Mouse (Mus musculus) adrenal gland, adult 8-10 months (tissue): ENCODE measurements around the gene Dab2ip. TPM values are rescaled to one million over a fixed set of nuclear protein-coding genes. Genes with fewer than 3 reads are reported as not detected.

Experiments
- DNase-seq: peaks from one replicate; pipeline ENCODE4 v3.0.0; 2022
- total RNA-seq, 4 experiments: library from RNA; stranded (reverse); gene quantifications; 2 replicates each; pipeline ENCODE4 v1.2.4; 2022

Gene Dab2ip
- total RNA-seq, 4 experiments from 2014 or later, result 84.5 to 95.8 (median 90.0) TPM

DNA sequence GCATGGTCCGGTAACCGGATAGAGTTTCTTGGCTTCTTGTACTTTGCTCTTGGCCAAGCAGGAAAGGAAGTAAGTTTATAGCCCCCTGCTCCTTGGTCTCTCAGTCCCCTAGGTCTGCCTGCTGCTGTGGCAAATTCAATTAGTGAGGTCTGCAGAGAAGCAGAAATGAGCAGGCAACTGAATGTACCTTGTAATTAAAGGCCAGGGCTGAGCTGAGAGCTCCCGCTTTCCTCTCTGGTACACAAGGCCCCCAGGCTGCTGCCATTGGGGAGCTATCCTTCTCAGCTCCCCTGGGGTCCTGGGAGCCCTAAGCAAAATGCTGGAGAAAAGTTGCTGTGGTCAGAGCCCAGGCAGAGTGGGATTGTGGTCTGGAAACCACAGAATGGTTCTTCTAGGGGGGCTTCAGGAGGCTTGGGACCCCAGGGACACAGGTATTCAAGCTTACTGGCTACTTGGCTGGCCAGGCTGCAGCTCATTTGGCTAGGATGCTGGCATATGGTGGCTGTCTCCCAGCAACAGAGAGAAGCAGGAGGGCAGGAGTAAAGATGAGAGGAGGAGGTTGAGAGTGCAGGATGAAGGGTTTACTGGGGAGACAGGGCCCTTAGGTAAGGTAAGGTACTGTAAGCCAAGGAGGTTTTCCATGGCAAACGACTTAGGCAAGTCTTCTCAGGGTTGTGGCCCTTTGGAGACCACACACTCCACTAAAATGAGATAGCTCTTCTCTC, 922 bp downstream of the Dab2ip start:
- DNase-seq, result no peak

DNA sequence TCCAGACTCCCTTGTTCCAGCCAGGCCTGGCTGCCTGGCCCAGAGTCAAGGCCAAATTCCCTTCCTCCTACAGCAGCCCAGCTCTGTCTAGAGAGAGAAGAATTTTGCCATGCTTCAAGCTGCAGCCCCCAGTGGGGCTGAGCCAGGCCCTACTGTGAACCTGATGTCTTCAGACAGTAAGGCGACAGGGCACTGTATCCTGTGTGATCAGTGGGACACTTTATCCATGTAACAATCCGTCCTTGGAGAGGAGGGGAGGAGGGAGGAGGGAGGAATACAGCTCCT, 1.4 kb downstream of the Dab2ip start:
- no peak for DNase-seq

DNA sequence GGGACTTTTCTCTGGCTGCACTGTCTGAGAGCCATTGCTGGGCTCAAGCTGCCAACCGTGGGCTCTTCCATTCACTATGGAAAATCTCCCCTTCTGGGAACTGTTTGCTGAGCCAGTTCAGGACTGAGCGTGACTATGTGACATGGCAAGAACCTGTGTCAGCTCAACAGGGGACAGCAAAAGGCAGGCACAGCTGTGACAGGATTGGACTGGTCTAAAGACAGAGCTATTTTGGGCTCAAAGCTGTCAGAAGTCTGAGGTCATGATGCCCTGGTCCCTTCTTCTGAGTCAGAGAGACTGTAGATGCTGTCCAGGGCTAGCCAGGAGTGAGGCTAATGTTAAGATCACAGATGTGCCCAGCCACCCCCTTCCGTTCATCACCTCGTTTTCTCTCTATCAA, 5.7 kb downstream of the Dab2ip start:
- no peak for DNase-seq

DNA sequence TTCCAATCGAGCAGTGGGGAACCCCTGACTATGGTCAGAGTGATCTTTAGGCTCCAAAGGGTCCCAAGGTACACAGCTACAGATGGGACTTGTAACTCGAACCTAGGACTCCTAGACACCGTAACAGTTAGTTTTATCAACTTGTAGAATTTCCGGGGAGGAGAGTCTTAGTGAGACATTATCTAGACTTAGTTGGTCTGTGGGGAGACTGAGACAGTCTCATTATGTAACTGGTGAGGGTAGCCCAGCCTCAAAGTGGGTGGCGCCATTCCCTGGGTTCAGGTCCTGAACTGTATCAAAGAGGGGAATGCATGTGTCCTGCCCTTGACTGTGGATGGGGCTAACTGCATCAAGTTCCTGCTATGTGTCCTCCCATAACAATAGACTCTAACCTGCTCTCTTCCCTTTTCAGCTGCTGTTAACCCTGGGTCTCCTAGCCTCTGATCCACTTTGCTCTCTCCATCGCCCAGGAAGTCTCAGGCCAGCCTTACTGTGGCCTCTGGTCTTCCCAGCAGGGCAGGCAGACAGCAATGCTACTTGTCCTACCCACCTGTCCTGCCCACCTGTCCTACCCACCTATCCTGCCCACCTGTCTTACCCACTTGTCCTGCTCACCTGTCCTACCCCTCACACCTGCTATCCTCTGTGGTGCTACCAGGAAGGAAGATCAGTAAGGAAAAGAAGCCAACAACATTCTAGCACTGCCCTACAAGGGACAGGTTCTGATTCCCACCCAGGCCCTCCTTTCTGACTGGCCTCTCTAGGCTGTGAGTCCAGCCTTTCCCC, 7.2 kb downstream of the Dab2ip start:
- DNase-seq, result no peak

DNA sequence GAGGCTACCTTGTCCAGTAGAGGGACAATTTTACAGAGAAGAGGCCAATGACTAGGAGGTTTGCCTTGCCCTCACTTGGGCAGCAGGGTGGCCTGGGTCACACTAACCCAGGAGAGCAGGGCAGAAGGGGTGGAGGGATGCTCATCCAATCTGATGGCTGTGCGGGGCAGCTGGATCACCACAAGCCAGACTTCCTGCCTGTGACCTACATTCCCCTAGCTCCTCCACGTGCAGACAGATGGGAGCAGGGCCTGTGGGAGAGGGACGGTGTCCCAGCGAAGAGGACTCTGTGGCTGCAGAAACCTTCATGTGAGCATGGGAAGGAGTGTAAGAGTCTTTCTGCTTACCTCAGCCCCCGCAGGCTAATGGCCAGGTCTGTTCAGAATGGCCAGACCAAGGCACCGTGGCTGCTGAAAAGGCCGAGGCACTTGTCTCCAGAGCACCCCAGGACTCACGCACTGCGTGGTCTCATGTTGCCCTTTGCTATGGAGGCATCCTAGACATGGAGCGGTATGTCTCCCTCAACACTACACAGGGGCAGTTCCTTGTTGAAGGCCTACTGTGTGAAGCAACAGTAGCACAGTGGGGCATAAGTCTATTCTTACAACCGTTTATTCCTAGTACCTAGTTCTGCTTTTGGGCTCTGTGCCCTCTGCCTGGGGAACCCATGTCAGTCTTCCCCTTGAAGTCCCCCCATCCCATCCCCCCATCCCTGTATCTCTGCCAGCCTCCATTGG, 9.1 kb downstream of the Dab2ip start:
- DNase-seq, result no peak

DNA sequence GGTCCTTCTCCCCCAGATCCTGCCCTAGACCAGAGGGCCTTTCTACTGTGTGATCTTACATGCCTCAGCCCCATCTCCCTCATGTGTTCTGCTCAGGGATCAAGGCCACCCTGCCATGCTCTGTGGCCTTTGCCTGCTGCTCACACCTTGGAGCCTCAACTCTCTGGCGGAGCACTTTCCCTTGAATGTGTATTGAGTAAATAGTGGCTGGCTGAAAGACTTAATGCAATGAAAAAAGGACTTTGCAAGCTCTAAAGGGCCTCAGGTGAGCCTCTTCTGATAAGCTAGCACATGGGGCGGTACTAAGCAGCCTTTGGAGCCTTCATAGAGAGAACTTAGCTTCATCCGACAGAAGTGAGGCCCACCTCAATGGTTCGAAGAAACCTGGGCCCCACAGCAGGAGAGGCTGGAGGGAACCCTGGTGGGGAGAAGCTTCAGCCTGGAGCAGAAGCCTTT, 9.7 kb downstream of the Dab2ip start:
- no peak for DNase-seq

DNA sequence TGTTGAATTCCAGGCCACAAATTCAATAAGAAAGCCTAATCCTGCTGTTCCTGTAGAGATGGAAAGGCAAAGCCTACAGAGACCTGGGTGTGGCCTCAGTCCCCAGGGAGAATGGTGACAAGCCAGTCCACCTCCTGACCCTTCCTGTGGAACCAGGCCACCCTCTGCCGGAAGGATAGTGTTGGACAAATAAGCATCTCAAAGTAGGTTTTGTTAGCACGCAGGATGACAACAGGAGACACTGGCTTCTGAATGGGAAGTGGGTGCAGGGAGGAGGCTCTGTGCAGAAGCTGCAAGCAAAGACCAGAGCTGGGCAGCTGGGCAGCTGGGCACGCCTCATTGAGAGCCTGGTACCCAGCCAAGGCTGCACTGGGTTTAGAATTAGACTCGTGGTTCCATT, 12.7 kb downstream of the Dab2ip start:
- no peak for DNase-seq

DNA sequence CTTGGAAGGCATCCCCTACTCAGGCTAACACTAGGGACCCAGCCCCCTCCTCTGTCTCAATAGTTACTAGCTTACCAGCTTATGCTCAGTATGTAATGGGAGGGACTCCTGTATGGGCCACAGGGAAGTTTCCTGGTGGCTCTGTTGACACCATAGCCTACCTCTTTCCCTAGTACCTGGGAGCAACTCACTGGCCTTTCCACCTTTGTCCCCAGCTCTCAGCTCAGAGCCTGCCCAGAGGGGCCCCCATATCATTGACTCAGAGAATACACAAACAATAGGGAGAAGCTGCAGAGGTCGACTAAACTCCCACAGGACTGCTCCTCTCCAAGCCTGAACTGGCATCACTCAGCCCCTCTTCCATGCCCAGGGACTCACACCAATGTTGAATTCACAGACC, 16.6 kb downstream of the Dab2ip start:
- no peak for DNase-seq

DNA sequence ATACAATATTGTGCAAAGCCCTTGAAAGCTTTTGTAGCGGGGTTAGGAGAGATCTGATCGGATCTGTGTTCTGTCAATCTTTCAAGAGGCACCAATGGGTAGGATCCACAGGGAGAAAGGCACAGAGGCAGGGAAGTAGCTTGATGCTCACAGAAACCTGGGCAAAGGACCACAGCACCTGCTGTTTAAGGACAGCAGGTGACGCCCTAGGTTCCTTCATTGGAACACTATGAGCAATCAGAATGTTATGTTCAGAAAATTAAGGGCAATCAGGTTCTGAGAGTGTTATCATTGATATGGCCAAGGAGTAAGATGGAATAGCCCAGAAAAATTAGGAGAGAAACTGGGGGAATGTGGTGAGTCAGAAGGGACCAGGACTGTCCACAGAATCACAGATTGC, 18.6 kb downstream of the Dab2ip start:
- DNase-seq, result no peak

DNA sequence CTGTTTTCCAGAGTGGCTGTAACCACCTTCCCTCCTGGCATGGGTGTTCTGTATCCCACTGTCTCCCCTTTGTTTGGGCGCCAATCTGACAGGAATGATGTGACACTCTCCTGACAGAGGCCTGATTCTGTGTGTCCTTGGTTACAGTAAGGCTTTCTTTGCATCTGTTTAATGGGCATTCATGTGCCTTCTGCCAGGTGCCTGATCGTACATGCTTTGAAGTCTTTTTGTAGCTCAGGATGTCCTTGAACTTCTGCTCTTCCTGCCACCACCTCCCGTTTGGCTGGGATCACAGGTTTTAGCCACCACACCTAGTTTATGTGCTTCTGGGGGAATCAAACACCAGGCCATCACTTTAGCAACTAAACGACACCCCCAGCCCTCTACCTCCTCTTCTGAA, 22.0 kb downstream of the Dab2ip start:
- no peak for DNase-seq

DNA sequence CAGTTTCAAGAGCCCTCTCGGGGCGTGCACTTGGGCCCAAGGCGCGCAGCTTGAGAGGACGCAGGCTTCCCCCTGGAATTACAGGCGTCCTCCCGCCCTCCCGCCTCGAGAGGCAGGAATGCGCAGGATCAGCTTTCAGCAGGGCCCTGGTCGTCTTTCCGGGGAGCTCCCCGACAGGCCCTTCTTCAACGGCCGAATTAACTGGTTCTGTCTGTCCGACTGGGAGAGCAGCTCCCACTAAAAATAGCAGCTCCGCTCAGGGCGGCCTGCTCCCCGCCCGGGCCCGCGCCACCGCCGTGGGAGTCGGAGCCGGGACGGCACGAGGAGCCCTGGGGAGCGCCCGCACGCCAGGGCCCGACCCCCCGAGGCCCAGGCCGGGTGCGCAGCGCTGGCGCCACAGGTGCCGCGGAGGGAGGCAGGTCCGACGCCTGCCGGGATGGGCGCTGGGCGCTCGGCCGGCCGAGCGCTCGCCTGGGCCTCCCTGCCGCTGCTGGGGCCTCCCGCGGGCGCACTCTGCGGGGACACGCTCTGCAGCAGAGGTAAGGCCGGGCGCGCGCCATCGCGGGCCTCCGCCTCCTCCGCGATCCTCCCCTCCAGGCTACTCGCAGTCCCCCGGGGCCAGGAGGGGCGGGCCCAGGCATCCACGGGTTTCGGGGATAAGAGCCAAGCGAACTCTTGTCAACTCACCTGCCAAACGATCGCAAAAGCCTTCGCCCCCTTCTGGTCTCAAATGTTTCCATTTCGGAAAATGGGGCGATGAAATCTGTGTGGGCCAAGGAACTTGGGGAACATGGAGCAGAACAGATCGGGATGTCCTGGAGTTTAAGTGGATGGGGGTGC, 23.7 kb downstream of the Dab2ip start:
- peak; percentile 37 for DNase-seq

DNA sequence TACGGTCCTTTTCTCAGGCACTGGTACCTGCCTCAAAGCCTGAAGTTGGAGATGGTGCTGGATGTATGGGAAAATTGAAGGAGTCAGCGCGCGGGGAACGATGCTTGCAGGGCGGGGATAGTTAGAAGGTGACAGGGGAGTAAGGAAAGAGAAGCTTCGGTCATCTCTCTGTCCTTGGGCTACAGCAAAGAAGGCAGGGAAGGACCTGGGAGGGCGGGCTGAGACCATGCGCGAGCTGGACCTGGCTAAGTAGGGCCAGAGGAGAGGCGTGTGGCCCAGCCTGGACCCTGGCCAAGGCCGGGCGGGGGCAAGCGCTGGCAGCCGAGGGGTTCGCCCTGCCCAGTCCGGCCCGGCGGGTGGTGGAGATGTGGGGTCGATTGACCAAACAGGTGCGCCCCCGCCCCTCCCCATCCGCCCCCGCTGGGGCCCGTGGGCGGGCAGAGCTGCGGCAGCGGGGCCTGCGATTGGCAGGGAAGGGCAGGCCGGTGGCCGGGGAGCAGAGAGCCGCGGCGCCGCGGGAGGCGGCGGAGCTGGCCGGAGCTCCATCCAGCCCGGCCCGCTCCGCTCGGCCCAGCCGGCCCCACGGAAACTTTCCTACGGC, 24.4 kb downstream of the Dab2ip start:
- peak; percentile 58 for DNase-seq

DNA sequence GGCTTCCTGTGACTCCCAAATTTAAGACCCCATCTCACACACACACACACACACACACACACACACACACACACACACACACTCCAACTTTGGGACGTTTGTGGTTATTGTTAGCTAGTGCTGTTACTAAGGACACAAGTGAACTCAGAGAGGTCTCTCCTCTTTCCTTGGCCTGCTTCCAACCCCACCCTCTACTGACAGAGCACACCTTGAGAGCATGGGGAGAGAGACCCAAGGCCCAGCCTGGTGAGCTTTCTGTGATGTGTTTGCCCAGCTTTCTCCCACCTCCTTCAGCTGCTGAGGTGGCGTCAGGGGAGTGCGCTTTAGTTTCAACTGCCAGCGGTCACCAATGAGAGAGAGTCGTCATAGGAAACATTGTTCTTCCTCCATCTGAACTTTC, 25.3 kb downstream of the Dab2ip start:
- DNase-seq, result no peak

DNA sequence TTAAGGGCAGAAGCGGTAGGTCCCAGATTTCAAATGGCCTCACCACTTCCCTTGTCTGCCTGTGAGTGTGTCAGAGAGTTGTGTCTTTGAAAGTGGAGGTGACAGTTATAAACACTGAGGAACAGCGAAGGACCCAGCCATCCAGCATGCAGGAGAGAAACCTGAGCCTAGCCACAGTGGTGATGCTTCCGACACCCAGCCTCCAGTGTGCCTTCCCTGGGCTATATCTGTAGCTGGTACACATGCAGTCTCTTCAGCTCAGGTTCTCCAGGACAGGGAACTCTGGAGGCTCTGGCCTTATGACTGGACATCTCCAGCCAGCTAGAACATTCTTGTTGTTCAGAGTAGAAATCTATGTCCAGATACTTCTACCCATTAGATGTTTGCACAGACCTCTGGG, 25.9 kb downstream of the Dab2ip start:
- no peak for DNase-seq

DNA sequence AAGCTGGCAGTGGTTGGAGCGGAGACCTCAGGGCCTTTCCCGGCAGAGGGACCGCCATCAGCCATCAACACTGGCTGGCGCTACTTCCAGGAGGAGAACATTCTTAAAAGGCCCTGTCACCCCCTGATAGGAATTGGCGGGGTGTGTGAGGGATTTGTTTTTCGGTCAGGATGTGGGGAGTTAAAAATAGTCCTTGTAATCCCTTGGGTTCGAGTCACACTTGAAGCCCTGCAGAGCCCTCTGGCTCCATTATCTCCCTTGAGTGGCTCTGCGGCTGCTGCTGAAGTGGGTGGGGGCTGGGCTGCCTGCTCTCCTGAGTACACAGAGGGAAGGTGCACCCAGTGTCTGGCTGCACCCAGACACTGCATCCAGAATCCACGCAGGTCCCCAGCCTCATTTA, 30.3 kb downstream of the Dab2ip start:
- DNase-seq, result no peak

DNA sequence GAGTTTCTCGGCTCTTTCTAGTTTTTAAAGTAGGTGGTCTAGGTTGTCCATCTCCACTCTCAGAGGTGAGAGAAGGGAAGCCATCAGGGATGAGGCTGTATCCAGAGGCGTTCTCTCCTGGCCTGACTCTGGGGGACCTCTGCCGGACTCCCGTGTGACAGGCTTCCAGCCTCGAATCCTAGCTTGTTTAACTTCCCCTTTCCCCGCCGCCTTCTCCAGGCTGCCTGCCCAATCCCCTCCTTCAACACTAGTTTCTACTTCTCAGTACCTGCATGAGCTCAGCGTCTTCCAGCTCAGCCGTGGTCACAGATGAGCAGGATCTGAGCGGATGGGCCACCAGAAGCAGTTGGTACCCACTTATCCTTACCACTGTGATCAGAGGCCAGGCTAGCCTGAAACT, 31.3 kb downstream of the Dab2ip start:
- no peak for DNase-seq

DNA sequence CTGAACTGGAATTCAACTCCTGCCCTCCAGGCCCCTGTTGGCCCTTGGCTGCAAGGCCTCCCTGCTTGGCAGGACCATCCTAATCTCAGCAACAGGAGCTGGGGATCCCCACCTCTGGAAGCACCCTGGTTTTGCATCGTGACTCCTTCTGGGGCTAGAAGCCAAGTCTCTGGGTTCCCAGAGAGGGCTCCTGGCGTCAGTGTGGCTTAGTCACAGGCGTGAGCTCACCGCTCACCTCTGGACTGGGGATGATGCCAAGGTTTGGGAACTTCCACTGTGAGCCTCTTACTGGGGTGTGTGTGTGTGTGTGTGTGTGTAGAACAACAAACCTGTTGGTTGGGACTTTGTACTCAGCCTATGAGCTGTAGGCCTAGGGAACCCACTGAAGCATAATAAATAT, 31.7 kb downstream of the Dab2ip start:
- peak; percentile 75 for DNase-seq

DNA sequence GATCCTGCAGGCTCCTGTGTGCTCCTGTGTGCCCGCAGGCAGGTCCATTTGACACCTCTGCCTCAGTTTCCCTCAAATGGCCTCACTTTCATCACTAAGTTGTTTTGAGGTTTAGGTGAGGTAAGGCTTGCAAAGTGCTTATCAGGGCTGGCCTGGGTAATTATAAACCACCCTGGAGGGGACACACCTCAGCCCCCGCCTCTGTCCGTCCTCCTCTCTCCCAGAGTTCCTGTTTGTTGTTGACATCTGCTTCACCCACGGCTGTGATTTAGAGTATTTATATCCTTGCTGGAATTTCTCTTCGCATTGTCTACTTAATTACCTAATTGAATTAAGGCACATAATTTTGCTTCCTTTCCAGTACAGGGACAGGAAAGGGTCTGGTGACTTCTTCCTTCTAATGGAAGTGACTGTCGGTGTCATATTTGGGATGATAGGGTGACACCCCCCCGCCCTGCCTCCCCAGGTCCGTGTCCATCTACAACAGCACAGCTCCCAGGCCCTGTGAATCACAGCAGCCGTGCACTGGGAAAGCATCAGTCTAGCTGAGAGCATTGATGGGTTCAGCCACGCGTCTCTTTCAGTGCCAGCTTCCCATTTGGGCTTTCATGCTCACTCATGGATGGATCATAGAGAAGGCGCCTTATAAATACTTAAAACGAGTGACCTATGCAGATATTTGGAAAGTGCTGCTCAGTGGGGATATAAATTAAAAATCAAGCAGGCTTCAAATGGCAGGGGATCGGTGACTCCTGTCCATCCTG, 34.1 kb downstream of the Dab2ip start:
- DNase-seq, result no peak

DNA sequence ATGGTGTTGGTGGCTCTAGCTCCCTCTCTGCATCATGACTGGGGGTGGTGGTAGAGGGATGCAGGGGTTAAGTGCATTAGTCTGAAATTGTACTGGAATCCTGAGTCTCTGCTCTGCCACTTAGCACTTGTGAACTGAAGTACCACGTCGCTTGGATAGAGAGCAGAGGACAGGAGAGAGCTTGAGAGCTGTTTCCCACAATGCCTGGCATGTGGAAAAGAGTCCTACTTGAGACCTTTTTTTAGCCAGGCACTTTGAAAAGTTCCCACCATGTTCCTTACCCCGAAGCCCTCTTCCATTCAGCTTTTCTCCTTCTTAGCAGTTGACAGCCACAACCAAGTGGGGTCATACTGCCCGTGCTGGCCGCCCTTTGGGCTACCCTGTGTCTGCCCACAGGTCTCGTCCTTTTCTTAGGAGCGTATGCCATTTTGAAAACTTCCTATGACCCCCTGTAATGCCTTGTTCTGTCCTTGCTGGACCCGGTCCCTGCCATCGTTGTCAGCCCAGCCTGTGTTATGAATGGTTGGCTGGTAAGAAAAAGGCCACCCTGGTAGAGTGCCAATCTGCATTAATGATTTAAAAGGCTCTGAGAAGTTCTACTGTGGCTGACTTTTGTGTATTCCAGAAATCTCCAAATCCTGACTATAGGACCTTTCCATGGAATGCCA, 34.8 kb downstream of the Dab2ip start:
- DNase-seq, result no peak

DNA sequence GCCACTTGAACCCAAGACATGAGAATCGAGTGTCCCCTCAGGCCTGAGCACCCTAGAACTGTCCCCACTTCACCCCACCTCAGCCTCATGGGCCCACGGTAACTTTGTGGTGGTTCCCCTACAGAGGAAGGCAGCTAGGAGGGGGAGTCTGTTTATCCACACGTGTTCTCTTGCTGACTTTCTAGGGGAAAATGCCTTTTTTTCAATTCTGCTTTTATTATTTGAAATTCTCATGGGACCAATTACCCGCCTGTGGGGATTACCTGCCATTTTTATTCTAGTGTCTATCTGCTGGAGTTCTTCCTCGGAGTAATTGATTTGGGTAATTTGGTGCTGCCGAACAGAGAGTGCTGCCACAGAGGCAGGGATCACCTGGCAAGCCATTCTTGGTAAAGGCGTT, 35.8 kb downstream of the Dab2ip start:
- no peak for DNase-seq

DNA sequence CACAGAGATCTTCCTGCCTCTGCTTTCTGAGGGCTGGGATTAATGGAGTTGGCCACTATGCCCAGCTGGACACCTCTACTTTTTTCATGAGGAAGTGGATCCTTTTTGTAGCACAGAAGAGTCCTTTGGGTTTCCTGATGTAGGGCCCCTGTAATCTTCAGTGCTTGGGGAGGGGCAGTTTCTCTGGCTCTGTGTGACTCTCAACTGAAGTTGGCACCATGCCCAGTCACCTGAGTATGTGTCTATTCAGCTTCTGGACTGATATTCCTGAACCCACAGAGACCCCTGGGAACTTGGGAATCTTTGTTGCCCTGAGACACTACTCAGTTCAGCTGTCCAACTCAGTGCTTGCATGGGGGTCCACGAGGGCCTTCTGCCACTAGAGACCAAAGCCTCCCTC, 37.0 kb downstream of the Dab2ip start:
- no peak for DNase-seq
